Mouse (Mus musculus) lung, adult 2 months (tissue): ENCODE data around the gene Vgll4.

ENCODE experiments used
- CTCF ChIP-seq: fragments of 200-500 bp; IDR thresholded peaks from 2 replicates; pipeline ENCODE4 v1.5.1; 2011; ENCODE audit warnings: mild to moderate bottlenecking, low read length, control low read depth; ENCODE audit not compliant: insufficient read depth
- POLR2A ChIP-seq: fragments of 200-500 bp; IDR thresholded peaks from 2 replicates; pipeline ENCODE4 v1.6.1; 2011; ENCODE audit warnings: low read depth, mild to moderate bottlenecking, control low read depth, low read length, borderline replicate concordance; ENCODE audit errors: extremely low read depth

DNA sequence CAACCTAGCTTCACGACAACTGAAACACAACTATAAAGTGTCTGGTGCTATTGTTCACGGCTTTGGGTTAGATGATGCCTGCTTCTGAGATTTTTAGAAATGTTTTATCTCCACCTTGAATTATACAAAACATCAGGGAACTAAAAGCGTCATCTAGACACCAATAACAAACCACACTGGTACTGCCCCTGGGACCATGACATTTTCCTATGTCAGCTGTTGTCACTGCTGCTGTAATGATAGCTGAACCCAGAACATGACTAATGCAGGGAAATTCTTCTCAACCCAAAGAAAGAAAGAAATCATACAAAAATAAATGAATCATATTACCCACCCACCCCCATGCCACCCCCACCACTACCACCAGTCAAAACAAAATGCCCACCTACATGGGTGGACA, 65.0 kb downstream of the Vgll4 start:
- TF ChIP-seq POLR2A (no peak), CTCF (no peak)
